Mouse (Mus musculus): ENCODE results near the gene Inip.

The Inip gene

GRCm38 (mm10) chr4:59808396-59808795 is 7.0 kb upstream of the Inip start:
- in situ Hi-C loops (cut with MseI, MboI) = loop anchor here in 1 of 2 experiments (5.0 kb wide), 1 partner anchor 64 kb away; no protein-coding TSS in a partner anchor

GRCm38 (mm10) chr4:59807521-59807920 is 6.1 kb upstream of the Inip start:
- in situ Hi-C loops (cut with MseI, MboI) = loop anchor here in 1 of 2 experiments (5.0 kb wide), 1 partner anchor 65 kb away; no protein-coding TSS in a partner anchor

- in situ Hi-C loops (cut with MseI, MboI) = loop anchor here in 1 of 2 experiments (5.0 kb wide), 1 partner anchor 65 kb away; no protein-coding TSS in a partner anchor
These were observed 5.4 kb upstream of the Inip start for GRCm38 (mm10) chr4:59806879-59807195.

- in situ Hi-C loops (cut with MseI, MboI) = loop anchor here in 1 of 2 experiments (5.0 kb wide), 1 partner anchor 66 kb away; no protein-coding TSS in a partner anchor
These were observed 4.8 kb upstream of the Inip start for GRCm38 (mm10) chr4:59805968-59806878.

- in situ Hi-C loops (cut with MseI, MboI) = loop anchor here in 1 of 2 experiments (5.0 kb wide), 1 partner anchor 67 kb away; no protein-coding TSS in a partner anchor
These were observed 4.0 kb upstream of the Inip start, which contains the start of gene Snx30 for GRCm38 (mm10) chr4:59805181-59805967. Gene Snx30, plus strand, starts transcription at chr4:59805840.

GRCm38 (mm10) chr4:59804754-59805153 is 3.4 kb upstream of the Inip start:
- in situ Hi-C loops (cut with MseI, MboI) = loop anchor here in 1 of 2 experiments (5.0 kb wide), 1 partner anchor 68 kb away; no protein-coding TSS in a partner anchor

- in situ Hi-C loops (cut with MseI, MboI) = no loop called here
These were observed 2.0 kb upstream of the Inip start for GRCm38 (mm10) chr4:59803358-59803757.

- in situ Hi-C loops (cut with MseI, MboI) = no loop called here
These were observed 1.4 kb upstream of the Inip start for GRCm38 (mm10) chr4:59802792-59803191.

- in situ Hi-C loops (cut with MseI, MboI) = no loop called here
These were observed 718 bp upstream of the Inip start for GRCm38 (mm10) chr4:59802107-59802506.

- in situ Hi-C loops (cut with MseI, MboI) = no loop called here
These were observed 1.2 kb downstream of the Inip start for GRCm38 (mm10) chr4:59800181-59800580.

- in situ Hi-C loops (cut with MseI, MboI) = loop anchor here in 1 of 2 experiments (10.0 kb wide), 1 partner anchor 129 kb away; no protein-coding TSS in a partner anchor
These were observed 5.5 kb downstream of the Inip start for GRCm38 (mm10) chr4:59795788-59796455.

GRCm38 (mm10) chr4:59794116-59794515 is 7.3 kb downstream of the Inip start:
- in situ Hi-C loops (cut with MseI, MboI) = loop anchor here in 1 of 2 experiments (10.0 kb wide), 1 partner anchor 131 kb away; no protein-coding TSS in a partner anchor

GRCm38 (mm10) chr4:59793626-59794025 is 7.8 kb downstream of the Inip start:
- in situ Hi-C loops (cut with MseI, MboI) = loop anchor here in 1 of 2 experiments (10.0 kb wide), 1 partner anchor 131 kb away; no protein-coding TSS in a partner anchor

- in situ Hi-C loops (cut with MseI, MboI) = loop anchor here (5.0 to 10.0 kb wide), 3 partner anchors 83 to 138 kb away; no protein-coding TSS in a partner anchor
These were observed 12.4 kb downstream of the Inip start for GRCm38 (mm10) chr4:59789015-59789414.

- in situ Hi-C loops (cut with MseI, MboI) = loop anchor here (5.0 to 10.0 kb wide), 3 partner anchors 85 to 140 kb away; no protein-coding TSS in a partner anchor
These were observed 14.3 kb downstream of the Inip start for GRCm38 (mm10) chr4:59787126-59787525.

GRCm38 (mm10) chr4:59786661-59787060 is 14.7 kb downstream of the Inip start:
- in situ Hi-C loops (cut with MseI, MboI) = loop anchor here (5.0 to 10.0 kb wide), 3 partner anchors 86 to 141 kb away; no protein-coding TSS in a partner anchor

- in situ Hi-C loops (cut with MseI, MboI) = loop anchor here (5.0 to 10.0 kb wide), 3 partner anchors 87 to 142 kb away; no protein-coding TSS in a partner anchor
These were observed 16.0 kb downstream of the Inip start for GRCm38 (mm10) chr4:59785412-59785811.

- in situ Hi-C loops (cut with MseI, MboI) = loop anchor here in 1 of 2 experiments (10.0 kb wide), 1 partner anchor 91 kb away; no protein-coding TSS in a partner anchor
These were observed 17.6 kb downstream of the Inip start for GRCm38 (mm10) chr4:59783685-59784279.

GRCm38 (mm10) chr4:59782853-59783684 is 18.3 kb downstream of the Inip start:
- in situ Hi-C loops (cut with MseI, MboI) = loop anchor here in 1 of 2 experiments (10.0 kb wide), 1 partner anchor 92 kb away; no protein-coding TSS in a partner anchor

Measured in mouse trophoblast stem cell (cell line).